Comparison of ENCODE assay signal across 8 mouse cellular contexts in the genomic region with DNA sequence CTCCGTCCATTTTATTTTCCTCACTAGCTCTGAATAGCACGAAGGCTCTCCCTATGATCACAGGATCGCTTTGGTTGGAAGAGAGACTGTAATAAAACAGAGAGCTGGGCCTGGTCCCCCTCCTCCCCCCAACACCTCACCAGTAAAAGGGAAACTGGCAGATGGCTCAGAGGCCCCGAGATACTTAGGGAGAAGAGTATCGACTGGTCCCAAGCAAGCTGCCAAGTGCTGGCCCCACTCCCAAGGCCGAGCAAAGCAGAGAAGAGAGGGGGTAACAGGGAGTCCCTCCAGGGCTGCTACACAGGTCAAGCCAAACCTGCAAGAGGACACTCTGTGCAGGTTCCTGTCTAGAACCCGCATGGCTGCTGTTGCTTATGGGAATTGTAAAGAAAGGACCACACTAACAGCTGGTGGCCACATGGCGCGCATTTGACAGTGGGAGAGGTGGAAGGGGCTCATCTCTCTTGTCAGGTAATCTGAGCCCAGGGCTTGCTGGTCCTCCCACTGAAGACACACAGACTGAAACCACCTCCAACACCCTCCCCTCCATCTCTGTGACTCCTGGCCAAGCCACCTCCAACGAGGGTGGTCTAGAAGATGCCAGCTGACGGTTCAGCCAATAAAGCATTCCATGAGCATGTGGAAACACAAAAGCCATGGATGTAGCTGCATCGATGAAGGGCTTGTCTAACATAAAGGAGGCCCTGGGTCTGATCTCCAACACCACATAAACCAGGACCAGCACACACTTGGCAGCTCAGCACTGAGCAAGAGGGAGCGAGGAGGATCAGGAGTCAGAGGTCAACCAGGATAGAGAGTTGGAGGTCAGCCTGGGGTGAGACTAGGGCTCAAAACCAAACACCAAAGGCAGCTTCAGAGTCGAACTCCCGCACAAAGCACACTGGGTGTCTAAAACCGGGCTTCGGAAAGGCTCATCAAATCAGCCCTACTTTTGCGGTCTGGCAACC. TPM values are rescaled to one million over a fixed set of nuclear protein-coding genes. Genes with fewer than 3 reads are reported as not detected.
A peak's percentile ranks its signal among the peaks of the same experiment; 100 is the strongest.
DNase-seq lines count a peak whose midpoint lies in the region; ATAC-seq lines count a peak whose summit lies in the region.

No protein-coding gene starts in this region.

- no peak overlapping the region for H3K4me3 ChIP-seq in neural tube, embryonic 15.5 days (replicated peaks)
- no peak overlapping the region for H3K4me3 ChIP-seq in limb, embryonic 13.5 days

- H3K4me2 ChIP-seq in neural tube, embryonic 15.5 days: no peak overlapping the region
- H3K4me2 ChIP-seq in limb, embryonic 13.5 days (replicated peaks): peak overlapping the region; percentile 44

- no peak for ATAC-seq in neural tube, embryonic 15.5 days (ENCODE audit: low FRiP score)
- peak; percentile 57; the same call in 1 of the 2 replicates for ATAC-seq in limb, embryonic 13.5 days (ENCODE audit: low FRiP score, low read depth)
- no peak for ATAC-seq in monocyte, adult 5-6 weeks (replicated peaks; ENCODE audit: insufficient number of reproducible peaks, low FRiP score, low TSS enrichment, poor library complexity, severe bottlenecking)

- DNase-seq in cerebellum, postnatal 10 days: peak; percentile 92 to 97
- no peak for DNase-seq in cerebellum, adult 18-20 months
- DNase-seq in neural tube, embryonic 10.5 days (ENCODE audit: extremely low spot score, low spot score): peak; percentile 78
- peak; percentile 90 for DNase-seq in testis, postnatal 10 days (ENCODE audit: low spot score)
- DNase-seq in left cerebral cortex, adult 9 months (ENCODE audit: low spot score in 2 of 2): no peak

- H3K9ac ChIP-seq in neural tube, embryonic 15.5 days (replicated peaks): no peak overlapping the region
- no peak overlapping the region for H3K9ac ChIP-seq in limb, embryonic 13.5 days

- 0 out of 2 replicates have a peak, but pooled peaks cover 2% of the 10 kb centered on the region for H3K27me3 ChIP-seq in neural tube, embryonic 15.5 days (replicated peaks)
- peaks cover 2% of the 10 kb centered on the region; the same call in 1 of the 2 replicates for H3K27me3 ChIP-seq in limb, embryonic 13.5 days

- H3K36me3 ChIP-seq in neural tube, embryonic 15.5 days: no peaks in the 10 kb centered on the region
- H3K36me3 ChIP-seq in limb, embryonic 13.5 days: no peaks in the 10 kb centered on the region; the same call in 1 of the 2 replicates

- no peak overlapping the region for H3K27ac ChIP-seq in neural tube, embryonic 15.5 days (replicated peaks)
- peak overlapping the region; percentile 49; the same call in 1 of the 2 replicates for H3K27ac ChIP-seq in limb, embryonic 13.5 days

- peaks cover 47% of the 10 kb centered on the region for H3K4me1 ChIP-seq in neural tube, embryonic 15.5 days
- H3K4me1 ChIP-seq in limb, embryonic 13.5 days: peaks cover 70% of the 10 kb centered on the region

- H3K9me3 ChIP-seq in neural tube, embryonic 15.5 days (replicated peaks): no peaks in the 10 kb centered on the region
- H3K9me3 ChIP-seq in limb, embryonic 13.5 days: peaks cover 8% of the 10 kb centered on the region; the same call in 1 of the 2 replicates

- WGBS in neural tube, embryonic 15.5 days: 30% methylated on average over 18 of the region's 18 CpGs
- WGBS in limb, embryonic 13.5 days: 17% methylated on average over 18 of the region's 18 CpGs

RNA-seq across cellular contexts. Expression of gene Ror2, which starts 49.2 kb away (rescaled TPM):
- 3.4 and 4.8 TPM in 2 replicates for polyA plus RNA-seq in neural tube, embryonic 15.5 days (2015; fragmentation: Nextera tagmentation; extraction: Ambion mirVana)
- 25.7 and 25.8 TPM in 2 replicates for polyA plus RNA-seq in limb, embryonic 13.5 days (2015; fragmentation: Nextera tagmentation; extraction: Ambion mirVana)
- total RNA-seq in monocyte, adult 5-6 weeks (2017): not detected in 3 replicates

Comparison
In these comparisons a context has a peak if more than half of its experiments do, and no peak if none do; other contexts are left out.
1. DNase-seq: peak in cerebellum, postnatal 10 days (2 of 2), neural tube, embryonic 10.5 days (single experiment) and testis, postnatal 10 days (single experiment); none in cerebellum, adult 18-20 months (0 of 2) and left cerebral cortex, adult 9 months (0 of 2).